ENCODE assay signal across 7 mouse cellular contexts in the genomic region with DNA sequence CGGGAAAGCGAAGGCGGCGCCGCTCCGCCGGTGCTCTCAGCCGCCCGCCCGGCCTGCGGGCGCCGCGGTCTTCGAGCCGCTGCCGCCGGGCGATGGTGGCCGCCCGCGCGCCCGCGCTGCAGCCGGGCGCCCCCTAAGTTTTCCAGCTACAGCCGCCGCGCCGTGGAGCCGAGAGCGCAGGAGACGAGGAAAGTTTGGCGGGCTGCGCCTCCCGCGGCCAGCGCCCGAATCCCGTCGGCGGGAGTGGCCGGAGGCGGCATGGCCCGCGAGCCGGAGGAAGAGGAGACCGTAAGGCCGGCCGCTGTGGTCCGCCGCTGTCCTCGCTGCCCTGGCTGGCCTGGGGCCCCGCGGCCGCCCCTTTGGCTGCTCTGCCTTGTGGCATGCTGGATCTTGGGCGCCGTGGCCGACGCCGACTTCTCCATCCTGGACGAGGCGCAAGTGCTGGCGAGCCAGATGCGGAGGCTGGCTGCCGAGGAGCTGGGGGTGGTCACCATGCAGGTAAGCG. TPM values are rescaled to one million over a fixed set of nuclear protein-coding genes. Genes with fewer than 3 reads are reported as not detected.
DNase-seq lines count a peak whose midpoint lies in the region; ATAC-seq and TF ChIP-seq lines count a peak whose summit lies in the region.

No protein-coding gene starts in this region.

- DNase-seq in NIH3T3 (ENCODE audit: low read depth): peak; percentile 84
- peak; percentile 25 to 53 for DNase-seq in left cerebral cortex, postnatal 25 days (ENCODE audit: low spot score in 2 of 2)
- DNase-seq in lung, postnatal 36 days: peak; percentile 34

- intact Hi-C loops in left cerebral cortex, postnatal 25 days (cut with DNase I): loop anchor here (5.0 kb wide), 3 partner anchors 145 to 210 kb away; no protein-coding TSS in a partner anchor

- peak overlapping the region; percentile 88 for H3K4me2 ChIP-seq in forebrain, embryonic 16.5 days (ENCODE audit: low read length)
- peak overlapping the region; percentile 82 for H3K4me2 ChIP-seq in hindbrain, embryonic 12.5 days (replicated peaks)

- peak overlapping the region; percentile 80 for H3K27ac ChIP-seq in forebrain, embryonic 16.5 days (ENCODE audit: low read length)
- H3K27ac ChIP-seq in hindbrain, embryonic 12.5 days: peak overlapping the region; percentile 93
- H3K27ac ChIP-seq in testis, adult 2 months (ENCODE audit: control insufficient read depth, insufficient read depth, low read depth, low read length): no peak overlapping the region

- no peaks in the 10 kb centered on the region for H3K27me3 ChIP-seq in C2C12 (ENCODE audit: control insufficient read depth, insufficient read depth, insufficient read length)
- no peaks in the 10 kb centered on the region for H3K27me3 ChIP-seq in forebrain, embryonic 16.5 days (replicated peaks; ENCODE audit: control insufficient read depth, insufficient read depth, low read length)
- no peaks in the 10 kb centered on the region for H3K27me3 ChIP-seq in hindbrain, embryonic 12.5 days
- H3K27me3 ChIP-seq in testis, adult 2 months (ENCODE audit: control insufficient read depth, insufficient read depth, low read length): no peaks in the 10 kb centered on the region

- H3K79me2 ChIP-seq in C2C12 (ENCODE audit: control insufficient read depth, insufficient read depth): peaks cover 50% of the 10 kb centered on the region

- no peak for TF ChIP-seq POLR2A in testis, adult 2 months (IDR thresholded peaks at IDR 0.05; ENCODE audit: control insufficient read depth, low read depth, low read length)

- TF ChIP-seq CTCF in C2C12 (IDR thresholded peaks at IDR 0.05; ENCODE audit: control insufficient read depth, insufficient read depth, insufficient read length): peak; percentile 6
- no peak for TF ChIP-seq CTCF in testis, adult 2 months (IDR thresholded peaks at IDR 0.05; ENCODE audit: control insufficient read depth, insufficient read depth, insufficient replicate concordance, low read depth, low read length)

- H3K79me3 ChIP-seq in C2C12 (ENCODE audit: low read depth): peaks cover 42% of the 10 kb centered on the region

- H3K4me3 ChIP-seq in C2C12 (ENCODE audit: insufficient read depth, poor library complexity, severe bottlenecking): peak overlapping the region; percentile 63
- peak overlapping the region; percentile 55 for H3K4me3 ChIP-seq in forebrain, embryonic 16.5 days (replicated peaks; ENCODE audit: low read length)
- peak overlapping the region; percentile 91 for H3K4me3 ChIP-seq in hindbrain, embryonic 12.5 days
- peak overlapping the region; percentile 30 for H3K4me3 ChIP-seq in testis, adult 2 months (ENCODE audit: control insufficient read depth, low read depth, low read length)

- WGBS in forebrain, embryonic 16.5 days: under 1% methylated on average over 57 of the region's 68 CpGs
- WGBS in hindbrain, embryonic 12.5 days: under 1% methylated on average over 65 of the region's 68 CpGs

- H3K9me3 ChIP-seq in forebrain, embryonic 16.5 days (ENCODE audit: control insufficient read depth, low read length): no peaks in the 10 kb centered on the region
- no peaks in the 10 kb centered on the region; the same call in 1 of the 2 replicates for H3K9me3 ChIP-seq in hindbrain, embryonic 12.5 days (replicated peaks)

- H3K4me1 ChIP-seq in forebrain, embryonic 16.5 days (replicated peaks; ENCODE audit: control insufficient read depth, insufficient read depth, low read length): peaks cover 39% of the 10 kb centered on the region
- H3K4me1 ChIP-seq in hindbrain, embryonic 12.5 days: peaks cover 38% of the 10 kb centered on the region
- peaks cover 9% of the 10 kb centered on the region for H3K4me1 ChIP-seq in testis, adult 2 months (ENCODE audit: control insufficient read depth, insufficient read depth, low read length)

- ATAC-seq in forebrain, embryonic 16.5 days: peak; percentile 41
- ATAC-seq in hindbrain, embryonic 12.5 days (ENCODE audit: low FRiP score): peak; percentile 65

- peaks cover 3% of the 10 kb centered on the region for H3K36me3 ChIP-seq in C2C12 (ENCODE audit: control insufficient read depth, insufficient read depth)
- H3K36me3 ChIP-seq in forebrain, embryonic 16.5 days (ENCODE audit: control insufficient read depth, insufficient read depth): no peaks in the 10 kb centered on the region
- no peaks in the 10 kb centered on the region for H3K36me3 ChIP-seq in hindbrain, embryonic 12.5 days
- no peaks in the 10 kb centered on the region for H3K36me3 ChIP-seq in testis, adult 2 months (ENCODE audit: control insufficient read depth, insufficient read depth, low read length)

- peak overlapping the region; percentile 75 for H3K9ac ChIP-seq in forebrain, embryonic 16.5 days (replicated peaks; ENCODE audit: low read depth, low read length)
- H3K9ac ChIP-seq in hindbrain, embryonic 12.5 days: peak overlapping the region; percentile 95

- peak overlapping the region; percentile 99 for H3ac ChIP-seq in C2C12 (ENCODE audit: control insufficient read depth, insufficient read length, low read depth)

TF ChIP-seq in C2C12, 6 proteins besides CTCF, POLR2A, EP300 and RAD21:
- no peak for TF ChIP-seq USF1 (IDR thresholded peaks at IDR 0.05; ENCODE audit: low read depth)
- TF ChIP-seq MAX (IDR thresholded peaks at IDR 0.05): peak; percentile 0
- no peak for TF ChIP-seq MYOG (IDR thresholded peaks at IDR 0.05; ENCODE audit: control insufficient read depth, extremely low read depth, insufficient read length)

RNA-seq across cellular contexts. Expression of a gene that starts 0.4 kb away (rescaled TPM):
- polyA plus RNA-seq in C2C12 (2012; fragmentation: generic; extraction: Trizol): 8.1 TPM
- polyA plus RNA-seq in forebrain, embryonic 16.5 days (2015; fragmentation: Nextera tagmentation; extraction: Ambion mirVana): 15.2 and 17.7 TPM in 2 replicates
- polyA plus RNA-seq in hindbrain, embryonic 12.5 days (2016; fragmentation: Nextera tagmentation; extraction: Ambion mirVana): 34.7 and 35.5 TPM in 2 replicates
- total RNA-seq in left cerebral cortex, postnatal 25 days (2021): 10 to 100 TPM; 14.1 to 16.0 TPM
- 10.0 and 12.1 TPM in 2 replicates for polyA plus RNA-seq in testis, adult 2 months (2012; rRNA removed)

Comparison
In these comparisons a context has a peak if more than half of its experiments do, and no peak if none do; other contexts are left out.
1. H3K4me3 ChIP-seq: peak in every context shown above with its lines; median percentile 91 in hindbrain, embryonic 12.5 days; 63 in C2C12; 55 in forebrain, embryonic 16.5 days; 30 in testis, adult 2 months.
2. DNase-seq: peak in every context shown above with its lines; median percentile 84 in NIH3T3; 39 in left cerebral cortex, postnatal 25 days; 34 in lung, postnatal 36 days.